Mouse (Mus musculus) liver, postnatal 0 days (tissue): ENCODE data around the gene Kif22. TPM values are rescaled to one million over a fixed set of nuclear protein-coding genes. Genes with fewer than 3 reads are reported as not detected.
A peak's percentile ranks its signal among the peaks of the same experiment; 100 is the strongest.

Experiments
- ATAC-seq: fragments of 200-750 bp; cut with Nextera tagmentation; 2 replicates; pipeline ENCODE4 v1.8.0; 2017; ENCODE audit warnings: mild to moderate bottlenecking, moderate library complexity
- DNase-seq: peaks from one replicate; pipeline ENCODE4 v3.0.0-alpha.2; 2016
- H3K27ac ChIP-seq: fragments of 300-500 bp; sonication (generic); 2 replicates; pipeline ENCODE4 v1.5.1; 2014; ENCODE audit warnings: antibody characterized with exemption, moderate library complexity, mild to moderate bottlenecking, low read depth
- H3K27me3 ChIP-seq: fragments of 300-500 bp; sonication (generic); 2 replicates; pipeline ENCODE4 v1.6.1; 2014; ENCODE audit warnings: low read length, control low read depth, mixed read lengths; ENCODE audit not compliant: insufficient read depth
- H3K36me3 ChIP-seq: fragments of 300-500 bp; sonication (generic); replicated peaks from 2 replicates; pipeline ENCODE4 v1.6.1; 2014; ENCODE audit warnings: mild to moderate bottlenecking, control low read depth, low read length, moderate library complexity, mixed read lengths; ENCODE audit not compliant: insufficient read depth
- H3K4me1 ChIP-seq: fragments of 300-500 bp; sonication (generic); 2 replicates; pipeline ENCODE4 v1.6.1; 2014; ENCODE audit warnings: antibody characterized with exemption, mild to moderate bottlenecking, control low read depth; ENCODE audit not compliant: insufficient read depth
- H3K4me2 ChIP-seq: fragments of 300-500 bp; sonication (generic); 2 replicates; pipeline ENCODE4 v1.6.1; 2014; ENCODE audit warnings: low read depth, mild to moderate bottlenecking, low read length, moderate library complexity, mixed read lengths
- H3K4me3 ChIP-seq: fragments of 300-500 bp; sonication (generic); 2 replicates; pipeline ENCODE4 v1.5.1; 2014; ENCODE audit warnings: low read depth, low read length
- H3K9ac ChIP-seq: fragments of 300-500 bp; sonication (generic); replicated peaks from 2 replicates; pipeline ENCODE4 v1.6.1; 2014; ENCODE audit warnings: mild to moderate bottlenecking, moderate library complexity
- H3K9me3 ChIP-seq: fragments of 300-500 bp; sonication (generic); 2 replicates; pipeline ENCODE4 v1.6.1; 2016; ENCODE audit warnings: mild to moderate bottlenecking, control low read depth, low read length, mixed read lengths
- CTCF ChIP-seq: sonication (generic); IDR thresholded peaks from 2 replicates; pipeline ENCODE4 v1.5.1; 2016; ENCODE audit warnings: antibody characterized with exemption, low read depth
- EP300 ChIP-seq: IDR thresholded peaks from 2 replicates; pipeline ENCODE4 v1.6.1; 2016; ENCODE audit warnings: antibody characterized with exemption, low read depth, mild to moderate bottlenecking
- WGBS: fragments of 180-500 bp; shearing (Covaris S2); extraction: QIAGEN DNeasy Blood & Tissue Kit; methylation state at CpG from one replicate; pipeline ENCODE4 v1.1.7; 2014; ENCODE audit not compliant: insufficient replicate concordance; 5-methylcytosine and 5-hydroxymethylcytosine counted together
- polyA plus RNA-seq: library from polyadenylated mRNA; unstranded; fragments of >200 nt; fragmentation: Nextera tagmentation; extraction: Ambion mirVana; gene quantifications from 2 replicates; pipeline ENCODE4 v1.2.1, GENCODE M21; 2015

The Kif22 gene
- polyA plus RNA-seq, 1 experiment from 2014 or later, result 47.4 TPM

DNA sequence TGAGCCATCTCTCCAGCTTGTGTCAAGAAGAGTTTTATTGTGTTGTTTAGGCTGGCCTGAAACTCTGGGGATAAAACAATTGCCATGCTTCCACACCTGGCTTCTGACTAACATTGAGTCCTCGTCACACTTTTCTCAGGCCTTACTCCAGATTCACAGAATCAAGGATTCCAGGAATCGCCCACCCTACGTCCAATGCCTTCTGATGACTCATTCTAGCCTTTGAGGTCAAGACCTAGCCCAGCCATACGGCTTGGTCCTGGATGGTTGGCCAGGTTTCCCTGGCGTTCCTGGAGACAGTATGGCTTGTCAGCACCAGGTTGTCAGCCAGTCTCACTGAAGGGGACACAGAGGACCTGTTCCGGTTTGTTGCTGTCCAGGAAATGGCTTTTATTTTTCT lies 29.9 kb downstream of the Kif22 start:
- DNase-seq (no peak), ATAC-seq (no peak)
- peaks cover 51% of the 10 kb centered on the region for H3K4me1 ChIP-seq
- no peak overlapping the region for H3K9ac ChIP-seq
- no peak for TF ChIP-seq EP300
- no peak for TF ChIP-seq CTCF
- WGBS, result 87% methylated on average over 6 of the region's 6 CpGs
- no peak overlapping the region for H3K4me2 ChIP-seq
- H3K36me3 ChIP-seq, result peaks cover 8% of the 10 kb centered on the region; the same call in 1 of the 2 replicates
- H3K9me3 ChIP-seq, result no peaks in the 10 kb centered on the region
- H3K4me3 ChIP-seq, result no peak overlapping the region
- H3K27me3 ChIP-seq, result no peaks in the 10 kb centered on the region
- no peak overlapping the region for H3K27ac ChIP-seq

GRCm38 (mm10) chr7:127011717-127012116 lies 30.6 kb downstream of the Kif22 start:
- Histone ChIP-seq H3K27ac (peak overlapping the region; percentile 11; the same call in 1 of the 2 replicates), H3K4me2 (no peak overlapping the region), H3K4me1 (peaks cover 51% of the 10 kb centered on the region), H3K27me3 (no peaks in the 10 kb centered on the region), H3K9ac (no peak overlapping the region), H3K4me3 (no peak overlapping the region), H3K9me3 (no peaks in the 10 kb centered on the region), H3K36me3 (peaks cover 8% of the 10 kb centered on the region; the same call in 1 of the 2 replicates)
- TF ChIP-seq EP300, result no peak
- TF ChIP-seq CTCF, result no peak
- WGBS, result 96% methylated on average over 2 of the region's 2 CpGs
- ATAC-seq, result no peak
- no peak for DNase-seq

DNA sequence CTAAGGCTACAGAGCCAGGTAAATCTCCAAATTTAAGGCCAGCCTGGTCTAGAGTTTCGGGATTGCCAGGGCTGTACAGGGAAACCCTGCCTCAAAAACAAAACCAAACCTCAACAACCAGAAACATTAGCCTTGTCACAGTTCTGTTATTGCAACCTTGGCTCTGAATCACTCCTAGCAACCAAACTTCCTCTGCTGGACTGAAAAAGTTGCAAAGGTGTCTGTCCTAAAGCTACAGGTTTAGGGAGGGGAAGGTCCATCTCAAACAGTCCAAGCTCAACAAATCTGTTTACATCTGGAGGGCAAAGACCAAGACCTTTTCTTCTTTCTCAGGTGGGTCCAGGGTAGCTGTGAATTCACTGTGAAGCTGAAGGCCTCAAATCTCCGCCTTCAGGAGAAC lies 31.2 kb downstream of the Kif22 start:
- H3K36me3 ChIP-seq, result peaks cover 8% of the 10 kb centered on the region; the same call in 1 of the 2 replicates
- no peak for DNase-seq
- TF ChIP-seq EP300 (no peak), CTCF (no peak)
- peak overlapping the region; percentile 11; the same call in 1 of the 2 replicates for H3K27ac ChIP-seq
- no peaks in the 10 kb centered on the region for H3K27me3 ChIP-seq
- peaks cover 51% of the 10 kb centered on the region for H3K4me1 ChIP-seq
- H3K4me2 ChIP-seq, result no peak overlapping the region
- no peak for ATAC-seq
- H3K9me3 ChIP-seq, result no peaks in the 10 kb centered on the region
- no peak overlapping the region for H3K9ac ChIP-seq
- WGBS, result 86% methylated on average over 2 of the region's 2 CpGs
- no peak overlapping the region for H3K4me3 ChIP-seq

- peak overlapping the region; percentile 52; the same call in 1 of the 2 replicates for H3K9ac ChIP-seq
- TF ChIP-seq CTCF (no peak), EP300 (no peak)
- no peak for ATAC-seq
- H3K27me3 ChIP-seq, result no peaks in the 10 kb centered on the region
- peak overlapping the region; percentile 94 for H3K27ac ChIP-seq
- no peak overlapping the region for H3K4me3 ChIP-seq
- peaks cover 4% of the 10 kb centered on the region; the same call in 1 of the 2 replicates for H3K36me3 ChIP-seq
- no peak for DNase-seq
- H3K9me3 ChIP-seq, result no peaks in the 10 kb centered on the region
- peaks cover 38% of the 10 kb centered on the region for H3K4me1 ChIP-seq
- 0 out of 2 replicates have a peak overlapping the region, but pooled peaks have one; percentile 1 for H3K4me2 ChIP-seq
- WGBS, result 77% methylated on average over 17 of the region's 17 CpGs
Observed at GRCm38 (mm10) chr7:127009307-127010085, 32.8 kb downstream of the Kif22 start.

- no peaks in the 10 kb centered on the region for H3K27me3 ChIP-seq
- peak; percentile 72 for DNase-seq
- H3K9me3 ChIP-seq, result no peaks in the 10 kb centered on the region
- H3K27ac ChIP-seq, result peak overlapping the region; percentile 94
- H3K36me3 ChIP-seq, result peaks cover 4% of the 10 kb centered on the region; the same call in 1 of the 2 replicates
- H3K4me2 ChIP-seq, result peak overlapping the region; percentile 1
- no peak overlapping the region for H3K4me3 ChIP-seq
- ATAC-seq, result peak; percentile 93
- peaks cover 32% of the 10 kb centered on the region for H3K4me1 ChIP-seq
- peak overlapping the region; percentile 52 for H3K9ac ChIP-seq
- 44% methylated on average over 9 of the region's 9 CpGs for WGBS
- TF ChIP-seq CTCF (no peak), EP300 (peak; percentile 7)
Observed at GRCm38 (mm10) chr7:127008239-127009019, 33.8 kb downstream of the Kif22 start.

- Histone ChIP-seq H3K27ac (peak overlapping the region; percentile 94), H3K9ac (no peak overlapping the region), H3K9me3 (no peaks in the 10 kb centered on the region), H3K4me3 (no peak overlapping the region), H3K4me2 (no peak overlapping the region), H3K36me3 (no peaks in the 10 kb centered on the region; the same call in 1 of the 2 replicates), H3K27me3 (no peaks in the 10 kb centered on the region), H3K4me1 (peaks cover 28% of the 10 kb centered on the region)
- DNase-seq (no peak), ATAC-seq (no peak)
- TF ChIP-seq EP300, result no peak
- TF ChIP-seq CTCF, result no peak
- WGBS, result 81% methylated on average over 6 of the region's 6 CpGs
Observed at GRCm38 (mm10) chr7:127007313-127008024, 34.8 kb downstream of the Kif22 start.
